Mouse (Mus musculus): ENCODE results near the gene Pla2g6.

Pla2g6 gene

GRCm38 (mm10) chr15:79242574-79243233 is 85.5 kb downstream of the Pla2g6 start:
- no peak for DNase-seq (ENCODE audit: low read depth, low spot score)

GRCm38 (mm10) chr15:79238036-79238435 is 90.2 kb downstream of the Pla2g6 start:
- no peak for DNase-seq (ENCODE audit: low read depth, low spot score)
